Mouse (Mus musculus): Measurements from ENCODE around the gene Alk.
A peak's percentile ranks its signal among the peaks of the same experiment; 100 is the strongest.
"Not testable (repeated sequence)": the region's sequence is repeated elsewhere in the genome, so short reads cannot be mapped to it uniquely, and the experiment has no call there.

The Alk gene

GRCm38 (mm10) chr17:72527481-72527880 is 76.9 kb downstream of the Alk start:
- DNase-seq (ENCODE audit: low spot score in 2 of 2) = no peak

GRCm38 (mm10) chr17:72526356-72526755 is 78.1 kb downstream of the Alk start:
- no peak for DNase-seq (ENCODE audit: low spot score in 2 of 2)

DNA sequence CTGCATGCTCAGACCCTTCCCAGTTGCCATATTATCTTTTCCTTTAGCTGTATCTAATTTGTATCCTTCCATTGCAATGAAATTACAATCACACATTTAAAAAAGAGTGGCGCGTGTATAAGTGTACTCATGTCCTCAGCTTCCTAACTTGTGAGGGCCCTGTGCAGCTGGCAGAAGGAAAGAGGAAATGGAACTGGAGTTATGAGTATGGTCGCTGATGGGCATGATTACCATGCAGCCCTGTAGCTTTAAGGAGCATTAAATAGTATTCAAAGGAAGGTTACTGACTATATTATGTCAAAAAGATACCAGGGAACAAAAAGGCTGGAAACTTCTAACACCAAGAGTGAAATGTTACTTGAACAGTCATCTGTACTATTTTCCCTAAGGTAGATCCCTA is 79.6 kb downstream of the Alk start:
- DNase-seq (ENCODE audit: low spot score in 2 of 2) = no peak

DNA sequence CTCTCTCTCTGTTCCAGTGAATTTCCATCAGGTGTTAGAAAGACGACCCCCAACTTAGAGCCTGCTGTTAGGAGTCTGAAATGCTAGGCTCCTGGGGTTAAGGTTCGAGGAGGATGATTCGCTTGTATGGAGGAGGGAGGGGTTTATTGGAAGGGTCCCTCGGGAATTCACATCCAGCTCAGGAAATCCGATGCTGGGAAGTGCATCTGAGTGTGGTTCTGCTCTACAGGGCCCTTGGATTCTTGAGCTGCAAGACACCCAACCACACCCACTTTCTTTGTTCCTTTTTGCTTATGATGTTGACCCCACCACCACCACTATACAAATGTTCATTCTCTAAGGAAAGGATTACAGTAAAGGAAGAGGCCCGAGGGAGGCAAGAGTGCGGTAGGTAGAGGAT is 81.4 kb downstream of the Alk start:
- DNase-seq (ENCODE audit: low spot score in 2 of 2) = no peak

DNA sequence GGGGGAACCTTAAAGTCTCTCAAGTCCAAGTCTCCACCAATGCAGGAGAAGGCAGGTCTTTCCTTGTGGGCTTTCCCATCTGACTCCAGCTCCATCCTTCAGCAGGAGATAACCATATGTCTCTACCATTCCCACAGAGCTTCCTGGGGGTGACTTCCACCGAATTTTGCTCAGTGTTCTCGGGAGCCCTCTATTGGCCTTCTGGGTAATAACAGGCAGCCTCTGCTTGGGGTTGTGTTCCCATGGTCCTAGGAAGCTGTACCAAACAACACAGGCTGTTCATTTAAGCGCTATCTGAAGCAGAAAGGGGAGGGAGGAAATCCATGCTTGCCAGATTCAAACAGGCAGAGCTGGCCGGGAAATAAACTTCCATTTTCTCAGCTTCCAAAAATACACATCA is 82.0 kb downstream of the Alk start:
- peak in 1 of 2 experiments; percentile 13 for DNase-seq (ENCODE audit: low spot score in 2 of 2)

DNA sequence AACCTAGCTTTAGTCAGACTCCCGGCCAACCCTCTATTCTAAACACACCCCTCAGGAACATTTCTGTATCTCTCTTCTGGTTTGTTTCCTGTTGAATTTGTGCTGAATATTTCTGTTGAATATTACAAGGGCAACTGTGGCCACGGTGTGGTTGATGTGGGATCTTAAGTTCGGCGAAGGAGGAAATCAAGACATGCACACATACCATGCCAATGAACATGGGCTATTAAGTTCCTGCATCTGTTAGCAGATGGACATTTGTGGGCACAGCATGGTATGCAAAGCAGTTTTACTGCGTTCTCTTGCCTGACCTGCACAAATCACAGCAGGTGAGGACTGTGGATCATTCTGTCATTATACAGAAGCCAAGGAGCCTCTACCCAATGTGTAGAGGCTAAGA is 83.1 kb downstream of the Alk start:
- DNase-seq (ENCODE audit: low spot score in 2 of 2) = no peak

DNA sequence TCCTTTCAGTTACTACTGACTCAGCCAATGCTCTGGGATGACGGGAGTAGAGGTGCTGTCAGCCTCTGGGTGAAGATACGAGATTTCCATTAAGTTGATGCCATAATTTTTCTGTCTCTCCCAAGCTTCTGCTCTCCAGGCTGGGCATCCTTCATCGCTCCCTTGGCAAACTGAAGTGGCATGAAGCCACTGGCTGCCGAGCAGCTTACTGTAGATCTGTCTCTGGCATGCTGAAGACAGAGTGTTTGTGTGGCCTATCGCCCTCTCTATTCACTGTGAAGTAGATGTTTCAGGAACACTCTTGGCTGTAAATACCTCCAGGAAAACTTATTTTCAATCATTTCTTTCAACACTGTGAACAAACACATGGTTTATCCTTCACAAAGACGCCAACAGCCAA is 93.7 kb downstream of the Alk start:
- no peak for DNase-seq (ENCODE audit: low spot score in 2 of 2)

DNA sequence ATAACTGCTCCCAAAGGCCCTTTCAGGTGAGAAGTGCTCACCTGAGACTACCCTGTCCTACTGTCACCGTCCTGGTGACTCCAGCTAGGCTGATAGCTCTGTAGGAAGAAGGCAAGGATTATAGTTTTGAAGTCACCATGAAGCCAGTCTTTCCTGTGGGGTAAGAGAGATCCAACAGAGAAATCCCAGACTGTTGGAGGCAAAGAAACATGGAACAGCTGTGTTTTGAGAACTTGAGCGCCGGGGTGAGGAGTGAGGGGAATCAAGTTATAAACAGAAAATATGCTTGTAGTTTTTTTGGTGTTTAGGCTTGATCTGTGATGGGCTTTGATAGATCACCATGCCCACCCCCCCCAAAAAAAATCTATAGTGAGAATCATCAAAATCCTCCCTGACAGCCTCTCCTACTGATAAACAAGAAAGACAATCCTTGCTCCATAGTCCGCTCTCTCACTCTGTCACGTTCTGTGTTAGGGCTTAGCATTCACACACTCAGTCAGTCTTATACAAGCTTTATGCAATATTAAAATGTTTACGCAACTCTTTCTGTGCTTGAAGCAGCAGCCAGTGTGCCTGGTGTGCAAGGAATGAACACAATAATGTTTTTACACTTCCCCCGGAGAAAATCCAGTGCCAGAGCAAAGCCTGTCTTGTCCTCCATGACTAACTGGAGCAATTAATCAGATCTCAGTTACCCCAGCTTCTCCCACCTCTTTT is 95.6 kb downstream of the Alk start:
- DNase-seq (ENCODE audit: low spot score in 2 of 2) = no peak

DNA sequence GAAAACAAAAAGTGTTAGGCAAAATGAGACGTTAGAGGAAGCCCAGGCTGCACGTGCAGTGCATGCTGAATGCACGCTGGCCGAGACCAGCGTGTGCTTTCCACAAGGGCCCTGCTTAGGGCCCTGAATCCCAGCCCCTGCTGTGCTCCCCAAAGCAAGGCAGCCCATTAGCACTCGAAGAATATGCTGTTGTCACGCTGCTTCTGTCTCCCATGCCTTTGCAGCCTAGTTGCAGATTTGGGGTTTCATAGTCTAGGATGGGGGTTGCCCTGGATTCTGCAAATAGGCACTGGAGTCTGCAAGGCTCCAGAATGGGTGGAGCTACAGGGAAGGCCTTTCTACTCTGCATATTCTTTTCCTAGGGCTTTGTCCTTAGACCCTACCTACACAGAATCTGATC is 99.2 kb downstream of the Alk start:
- DNase-seq (ENCODE audit: low spot score in 2 of 2) = no peak

DNA sequence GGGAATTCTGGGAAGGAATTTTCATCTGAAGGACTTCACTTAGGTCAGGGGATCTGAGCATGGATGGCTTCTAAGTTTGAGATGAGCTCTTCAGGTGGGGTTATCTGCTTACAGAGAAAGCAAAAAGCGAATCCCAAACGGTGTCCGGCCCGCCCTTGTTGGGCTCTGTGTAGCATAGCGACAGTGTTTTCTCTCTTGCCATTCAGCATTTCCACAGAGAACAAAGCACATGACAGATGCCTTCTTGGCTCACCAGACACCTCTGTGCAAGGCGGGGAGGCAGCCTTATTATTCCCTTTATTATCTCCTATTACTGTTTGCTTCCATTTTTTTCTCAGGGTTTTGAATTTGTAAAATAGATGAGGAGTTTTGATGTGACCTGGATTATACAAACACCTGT is 99.8 kb downstream of the Alk start:
- no peak for DNase-seq (ENCODE audit: low spot score in 2 of 2)

DNA sequence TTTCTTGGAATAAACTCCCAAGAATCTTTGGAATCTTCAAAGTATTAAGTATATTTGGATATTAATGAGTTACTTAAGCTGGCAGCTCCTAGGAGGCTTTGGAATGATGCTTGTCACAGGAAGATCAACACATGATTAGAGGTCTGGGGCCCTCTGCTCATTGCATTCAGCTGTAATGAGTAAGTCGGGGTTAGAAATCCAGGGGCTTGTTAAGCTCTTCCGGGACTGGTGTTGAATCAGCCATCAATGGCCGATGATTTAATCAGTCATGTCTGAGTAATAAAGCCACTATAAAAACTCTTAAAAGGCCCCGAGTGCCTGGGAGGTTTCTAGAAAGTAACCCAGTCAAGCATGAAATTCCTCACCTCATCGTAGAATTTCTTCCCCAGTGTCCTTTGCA is 109.0 kb downstream of the Alk start:
- no peak for DNase-seq (ENCODE audit: low spot score in 2 of 2)

GRCm38 (mm10) chr17:72485623-72486022 is 118.8 kb downstream of the Alk start:
- no peak for DNase-seq (ENCODE audit: low spot score in 2 of 2)

DNA sequence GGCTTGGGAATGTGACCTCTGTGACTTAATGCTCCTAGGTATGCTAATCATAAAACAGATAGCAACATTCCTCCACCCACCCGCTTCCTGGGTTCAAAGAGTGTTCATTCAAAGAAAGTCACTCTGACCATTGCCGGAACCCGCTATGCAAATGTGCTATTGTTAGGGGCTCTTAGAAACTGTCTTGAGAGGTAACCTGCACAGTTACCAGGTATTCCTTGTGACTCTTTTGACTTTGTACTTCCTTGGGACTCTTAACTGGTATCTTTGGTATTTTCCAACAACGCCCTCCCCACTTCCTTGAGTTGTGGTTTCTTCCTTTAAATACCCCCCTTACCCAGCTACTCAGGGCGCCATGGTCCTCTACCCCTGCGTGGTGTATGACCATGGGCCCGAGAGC is 125.2 kb downstream of the Alk start:
- not testable (repeated sequence) for DNase-seq (ENCODE audit: low spot score in 2 of 2)

GRCm38 (mm10) chr17:72477889-72478405 is 126.5 kb downstream of the Alk start:
- no peak for DNase-seq (ENCODE audit: low spot score in 2 of 2)

DNA sequence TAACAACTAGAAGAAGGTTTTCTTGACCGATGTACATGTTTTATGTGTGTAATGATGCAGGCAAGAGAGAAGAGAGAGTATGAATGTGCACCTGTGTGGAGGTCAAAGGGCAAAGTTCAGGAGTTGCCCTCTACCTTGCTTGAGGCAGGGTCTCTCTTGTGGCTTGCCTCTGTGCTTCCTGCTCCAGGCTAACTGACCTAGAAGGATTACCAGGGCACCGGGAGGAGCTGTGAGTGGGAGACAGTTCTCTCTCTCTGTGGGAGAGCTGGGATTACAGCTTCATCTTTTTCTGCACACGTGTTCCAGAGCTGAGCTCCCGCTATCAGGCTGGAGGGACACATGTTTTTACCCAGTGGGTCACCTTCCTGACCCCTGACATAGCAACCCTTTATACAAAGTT is 127.5 kb downstream of the Alk start:
- no peak for DNase-seq (ENCODE audit: low spot score in 2 of 2)

DNA sequence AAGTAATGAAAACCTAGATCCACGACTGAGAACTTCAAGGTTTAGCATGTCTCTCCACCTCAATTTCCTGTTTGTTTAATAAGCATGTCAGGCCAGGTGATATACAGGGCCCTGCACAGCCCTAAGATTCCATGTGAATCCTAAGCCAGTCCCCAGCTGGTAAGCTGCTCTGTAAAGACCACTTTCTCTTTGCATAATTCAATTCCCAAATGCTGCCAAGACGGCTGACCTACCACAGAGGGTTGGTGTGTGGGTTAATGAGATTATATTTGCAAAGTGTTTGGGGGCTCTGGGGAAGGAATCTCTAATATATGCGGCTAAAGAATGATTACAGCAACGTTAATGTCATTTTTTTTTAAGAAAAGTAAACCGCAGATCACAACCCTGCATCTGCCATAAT is 130.3 kb downstream of the Alk start:
- DNase-seq (ENCODE audit: low spot score in 2 of 2) = no peak

- DNase-seq (ENCODE audit: low spot score in 2 of 2) = no peak
Observed at GRCm38 (mm10) chr17:72448477-72448876, 155.9 kb downstream of the Alk start.

DNA sequence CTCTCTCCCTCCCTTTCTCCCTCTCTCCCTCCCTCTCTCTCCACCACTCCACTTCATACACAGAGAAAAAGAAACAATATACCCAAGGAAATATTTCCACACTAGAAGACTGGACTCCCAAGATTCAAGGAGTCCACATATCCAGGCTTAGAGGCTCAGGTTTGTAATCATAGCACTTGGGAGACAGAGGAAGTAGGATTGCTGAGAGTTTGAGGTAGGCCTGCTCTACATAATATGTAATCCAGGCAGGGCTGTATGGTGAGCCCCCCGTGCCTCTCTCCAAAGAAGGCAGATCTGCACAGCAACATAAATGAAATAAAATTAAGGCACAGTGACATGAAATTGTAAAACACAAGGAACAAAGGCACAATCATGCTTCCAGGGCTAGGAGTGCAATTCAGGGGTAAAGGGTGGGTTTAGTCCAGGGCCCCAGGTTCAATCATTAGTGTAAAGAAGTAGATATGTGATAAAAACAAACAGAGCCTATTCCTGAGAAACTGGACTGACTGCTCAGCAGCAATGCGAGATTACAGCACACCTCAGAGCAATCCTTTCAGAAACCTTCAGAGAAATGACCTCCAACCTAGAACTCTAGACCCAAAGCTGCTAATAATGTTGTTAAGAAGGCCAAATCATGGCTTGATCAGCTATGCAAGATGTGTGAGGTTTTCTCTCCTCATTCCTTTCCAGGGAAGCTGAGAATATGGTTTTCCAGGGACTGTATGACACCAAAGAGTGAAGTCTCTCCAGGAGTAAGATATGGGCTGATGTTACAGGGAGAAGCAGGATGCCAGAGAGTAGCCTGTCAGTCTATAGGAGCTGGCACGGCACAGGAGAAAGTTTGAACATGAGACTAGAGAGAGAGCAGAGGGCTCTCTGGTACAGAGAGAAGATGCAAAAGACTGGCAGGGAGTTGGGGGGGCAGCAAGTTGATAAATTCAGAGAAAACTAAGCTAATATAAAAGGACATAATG is 158.9 kb downstream of the Alk start:
- no peak for DNase-seq (ENCODE audit: low spot score in 2 of 2)

- DNase-seq (ENCODE audit: low spot score in 2 of 2) = no peak
Observed at GRCm38 (mm10) chr17:72417451-72417850, 187.0 kb downstream of the Alk start.

GRCm38 (mm10) chr17:72414676-72415075 is 189.8 kb downstream of the Alk start:
- DNase-seq (ENCODE audit: low spot score in 2 of 2) = no peak

DNA sequence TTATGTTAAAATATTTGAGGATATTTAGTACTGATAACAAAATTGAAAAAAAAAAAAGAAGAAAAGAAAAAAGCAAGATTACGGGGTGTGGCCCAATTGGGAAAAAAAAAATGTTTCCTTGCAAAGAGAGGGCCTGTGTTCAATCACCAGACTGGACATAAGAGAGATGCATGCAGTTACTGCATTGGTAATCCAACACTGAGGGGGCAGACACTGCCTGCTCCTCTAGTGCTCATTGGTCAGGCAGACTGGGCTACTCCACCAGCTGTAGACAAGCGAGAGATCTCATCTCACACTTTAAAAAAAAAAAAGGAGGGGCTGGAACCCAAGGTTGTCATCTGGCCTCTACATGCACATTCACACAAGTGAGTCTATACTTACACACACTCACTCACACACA is 199.6 kb downstream of the Alk start:
- no peak for DNase-seq (ENCODE audit: low spot score in 2 of 2)

- DNase-seq (ENCODE audit: low spot score in 2 of 2) = no peak
Observed at GRCm38 (mm10) chr17:72401861-72402260, 202.6 kb downstream of the Alk start.

GRCm38 (mm10) chr17:72401349-72401748 is 203.1 kb downstream of the Alk start:
- no peak for DNase-seq (ENCODE audit: low spot score in 2 of 2)

All from spleen, postnatal 4 days (tissue).